Mouse (Mus musculus) E14TG2a.4 (cell line): ENCODE data around the gene Trmo.

Source experiments
- H3K27me3 ChIP-seq: 2 replicates; pipeline ENCODE4 v1.6.1; 2014; ENCODE audit warnings: low read length, control low read depth; ENCODE audit not compliant: insufficient read depth
- H3K36me3 ChIP-seq: 2 replicates; pipeline ENCODE4 v1.6.1; 2014; ENCODE audit warnings: low read length, control low read depth; ENCODE audit not compliant: insufficient read depth
- H3K4me1 ChIP-seq: replicated peaks from 2 replicates; pipeline ENCODE4 v1.6.1; 2014; ENCODE audit warnings: low read depth, low read length, control low read depth
- H3K4me3 ChIP-seq: replicated peaks from 2 replicates; pipeline ENCODE4 v1.5.1; 2014; ENCODE audit warnings: mild to moderate bottlenecking, low read length
- H3K9me3 ChIP-seq: 2 replicates; pipeline ENCODE4 v1.6.1; 2014; ENCODE audit warnings: low read length, control low read depth
- CTCF ChIP-seq: conservative IDR thresholded peaks from 2 replicates; pipeline ENCODE4 v1.5.1; 2014; ENCODE audit warnings: low read length
- NANOG ChIP-seq: IDR thresholded peaks from 2 replicates; pipeline ENCODE4 v1.6.1; 2014; ENCODE audit warnings: borderline replicate concordance, low read length, mixed read lengths
- POU5F1 ChIP-seq: IDR thresholded peaks from 2 replicates; pipeline ENCODE4 v1.6.1; 2014; ENCODE audit warnings: low read length, borderline replicate concordance

Trmo gene

GRCm38 (mm10) chr4:46389612-46390341 lies 540 bp upstream of the Trmo start:
- Histone ChIP-seq H3K36me3 (peaks cover 30% of the 10 kb centered on the region), H3K4me3 (peak overlapping the region; percentile 84), H3K4me1 (peaks cover 10% of the 10 kb centered on the region), H3K9me3 (no peaks in the 10 kb centered on the region), H3K27me3 (no peaks in the 10 kb centered on the region)
- no peak for TF ChIP-seq CTCF

GRCm38 (mm10) chr4:46388556-46388955 lies 681 bp downstream of the Trmo start:
- H3K4me1 ChIP-seq: peaks cover 10% of the 10 kb centered on the region
- no peaks in the 10 kb centered on the region for H3K27me3 ChIP-seq
- H3K36me3 ChIP-seq: peaks cover 42% of the 10 kb centered on the region
- TF ChIP-seq POU5F1: no peak
- no peak for TF ChIP-seq NANOG
- no peak for TF ChIP-seq CTCF
- peak overlapping the region; percentile 84 for H3K4me3 ChIP-seq
- H3K9me3 ChIP-seq: no peaks in the 10 kb centered on the region

- H3K4me3 ChIP-seq: peak overlapping the region; percentile 79
These were observed 14.3 kb downstream of the Trmo start for GRCm38 (mm10) chr4:46374869-46375368.

GRCm38 (mm10) chr4:46374455-46374854 lies 14.8 kb downstream of the Trmo start:
- peaks cover 10% of the 10 kb centered on the region for H3K9me3 ChIP-seq
- H3K4me1 ChIP-seq: peaks cover 29% of the 10 kb centered on the region
- H3K27me3 ChIP-seq: peaks cover 14% of the 10 kb centered on the region
- H3K4me3 ChIP-seq: peak overlapping the region; percentile 79
- H3K36me3 ChIP-seq: peaks cover 42% of the 10 kb centered on the region
- TF ChIP-seq CTCF (peak; percentile 88), NANOG (no peak)

More at GRCm38 (mm10) chr4:46374869-46375368, 14.3 kb downstream of the Trmo start:
- peaks cover 10% of the 10 kb centered on the region for H3K27me3 ChIP-seq
- H3K9me3 ChIP-seq: peaks cover 10% of the 10 kb centered on the region
- H3K36me3 ChIP-seq: peaks cover 47% of the 10 kb centered on the region
- TF ChIP-seq CTCF (peak; percentile 76), POU5F1 (no peak)
- peaks cover 29% of the 10 kb centered on the region for H3K4me1 ChIP-seq

- no peaks in the 10 kb centered on the region for H3K9me3 ChIP-seq
- H3K36me3 ChIP-seq: peaks cover 8% of the 10 kb centered on the region; the same call in 1 of the 2 replicates
- peak overlapping the region; percentile 69 for H3K4me3 ChIP-seq
- TF ChIP-seq CTCF (no peak), NANOG (no peak)
- H3K27me3 ChIP-seq: peaks cover 32% of the 10 kb centered on the region
- H3K4me1 ChIP-seq: peaks cover 36% of the 10 kb centered on the region
These were observed 18.2 kb downstream of the Trmo start for GRCm38 (mm10) chr4:46371030-46371429.

- H3K27me3 ChIP-seq: peaks cover 38% of the 10 kb centered on the region
- H3K4me1 ChIP-seq: peaks cover 34% of the 10 kb centered on the region
- no peaks in the 10 kb centered on the region for H3K9me3 ChIP-seq
- TF ChIP-seq NANOG: no peak
- no peak for TF ChIP-seq CTCF
- no peak for TF ChIP-seq POU5F1
- H3K36me3 ChIP-seq: 0 out of 2 replicates have a peak, but pooled peaks cover 2% of the 10 kb centered on the region
- no peak overlapping the region for H3K4me3 ChIP-seq
These were observed 18.8 kb downstream of the Trmo start for GRCm38 (mm10) chr4:46370406-46370805.

GRCm38 (mm10) chr4:46369070-46369469 lies 20.2 kb downstream of the Trmo start:
- H3K27me3 ChIP-seq: peaks cover 45% of the 10 kb centered on the region
- H3K4me3 ChIP-seq: no peak overlapping the region
- H3K9me3 ChIP-seq: peaks cover 3% of the 10 kb centered on the region
- H3K36me3 ChIP-seq: no peaks in the 10 kb centered on the region
- TF ChIP-seq NANOG (no peak), CTCF (peak; percentile 95)
- peaks cover 24% of the 10 kb centered on the region for H3K4me1 ChIP-seq

- Histone ChIP-seq H3K4me1 (peaks cover 24% of the 10 kb centered on the region), H3K27me3 (peaks cover 48% of the 10 kb centered on the region), H3K36me3 (no peaks in the 10 kb centered on the region), H3K9me3 (peaks cover 3% of the 10 kb centered on the region), H3K4me3 (no peak overlapping the region)
- TF ChIP-seq CTCF (no peak), POU5F1 (no peak), NANOG (no peak)
These were observed 21.7 kb downstream of the Trmo start for GRCm38 (mm10) chr4:46367487-46367959.

- TF ChIP-seq CTCF (peak; percentile 69), NANOG (no peak), POU5F1 (no peak)
- Histone ChIP-seq H3K27me3 (peaks cover 34% of the 10 kb centered on the region), H3K4me1 (peaks cover 7% of the 10 kb centered on the region), H3K36me3 (no peaks in the 10 kb centered on the region), H3K4me3 (no peak overlapping the region), H3K9me3 (peaks cover 3% of the 10 kb centered on the region)
These were observed 24.9 kb downstream of the Trmo start for GRCm38 (mm10) chr4:46364360-46364759.
